Mouse (Mus musculus): ENCODE results near the gene Ahr. TPM values are rescaled to one million over a fixed set of nuclear protein-coding genes. Genes with fewer than 3 reads are reported as not detected.

Ahr gene
- 1.8 and 2.2 TPM in 2 replicates for polyA plus RNA-seq (2014; fragmentation: Nextera tagmentation; extraction: Ambion mirVana)

DNA sequence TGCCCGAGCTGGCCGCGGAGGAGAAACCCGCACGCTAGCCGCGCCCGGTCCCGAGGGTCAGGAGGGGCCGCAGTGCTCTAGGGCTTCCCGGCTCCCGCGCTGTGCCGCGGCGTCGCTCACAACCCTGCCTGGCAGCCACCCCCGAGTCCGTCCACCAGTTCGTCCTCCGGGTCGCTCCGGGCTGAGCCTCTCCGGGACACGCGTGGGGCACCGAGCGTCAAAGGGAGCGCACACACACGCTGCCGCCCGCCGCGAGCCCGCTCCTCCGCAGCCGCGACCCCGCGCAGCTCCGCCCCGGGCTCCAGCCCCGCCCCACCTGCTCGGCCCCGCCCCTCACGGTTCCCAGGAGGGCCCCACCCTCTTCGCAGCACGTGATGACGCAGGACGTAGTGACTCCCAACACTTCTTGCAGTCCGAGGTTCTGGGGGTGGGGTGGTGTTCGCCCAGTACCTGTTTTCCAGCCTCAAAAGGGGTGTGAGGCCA is at the start of gene Ahr:
Gene Ahr, minus strand, starts transcription at position 285 of the 483 bp plus-strand sequence.
- Histone ChIP-seq H3K4me1 (ENCODE audit: control insufficient read depth, insufficient read depth, low read length) (no peaks in the 10 kb centered on the region), H3K9ac (ENCODE audit: low read depth, low read length) (peak within 1 kb of the TSS; percentile 66), H3K36me3 (ENCODE audit: control insufficient read depth, insufficient read depth, low read length) (no peaks in the 10 kb centered on the region), H3K4me2 (peak within 1 kb of the TSS; percentile 100), H3K27me3 (ENCODE audit: control insufficient read depth, insufficient read depth, low read length) (0 out of 2 replicates have a peak, but pooled peaks cover 7% of the 10 kb centered on the region), H3K4me3 (ENCODE audit: low read depth, low read length) (peak within 1 kb of the TSS; percentile 73), H3K9me3 (replicated peaks; ENCODE audit: control insufficient read depth, low read length) (no peaks in the 10 kb centered on the region), H3K27ac (ENCODE audit: low read depth, low read length) (no peak within 1 kb of the TSS)
- WGBS (ENCODE audit: insufficient replicate concordance): under 1% methylated on average over 47 of the region's 52 CpGs
- ATAC-seq (replicated peaks; ENCODE audit: insufficient number of reproducible peaks, low FRiP score, low TSS enrichment): peak; percentile 96

GRCm38 (mm10) chr12:35578826-35579225 is 44.0 kb upstream of the Ahr start:
- H3K27ac ChIP-seq (ENCODE audit: low read depth, low read length): no peak overlapping the region
- H3K4me1 ChIP-seq (ENCODE audit: control insufficient read depth, insufficient read depth, low read length): no peaks in the 10 kb centered on the region
- H3K9me3 ChIP-seq (replicated peaks; ENCODE audit: control insufficient read depth, low read length): no peaks in the 10 kb centered on the region
- H3K4me3 ChIP-seq (ENCODE audit: low read depth, low read length): no peak overlapping the region
- H3K27me3 ChIP-seq (ENCODE audit: control insufficient read depth, insufficient read depth, low read length): no peaks in the 10 kb centered on the region
- ATAC-seq (replicated peaks; ENCODE audit: insufficient number of reproducible peaks, low FRiP score, low TSS enrichment): no peak
- no peak overlapping the region for H3K9ac ChIP-seq (ENCODE audit: low read depth, low read length)
- no peak overlapping the region for H3K4me2 ChIP-seq
- WGBS (ENCODE audit: insufficient replicate concordance): 74% methylated on average over 4 of the region's 4 CpGs
- H3K36me3 ChIP-seq (ENCODE audit: control insufficient read depth, insufficient read depth, low read length): no peaks in the 10 kb centered on the region

DNA sequence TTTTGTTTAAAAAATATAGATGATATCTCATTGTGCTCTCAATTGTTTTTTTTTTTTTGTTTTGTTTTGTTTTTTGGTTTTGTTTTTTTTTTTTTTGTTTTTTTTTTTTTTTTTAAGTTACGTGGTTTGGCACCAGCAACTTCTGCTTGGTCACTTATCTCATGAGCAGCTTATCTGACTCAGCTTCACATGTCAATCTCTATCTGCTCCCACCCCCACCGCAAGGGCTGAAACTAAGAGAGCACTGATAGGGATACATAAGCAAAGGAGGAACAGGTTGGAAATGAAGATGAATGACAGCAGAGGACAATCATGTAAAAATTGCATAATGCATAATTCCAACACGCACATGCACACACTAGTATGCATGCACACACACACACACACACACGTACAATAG is 41.3 kb upstream of the Ahr start:
- WGBS (ENCODE audit: insufficient replicate concordance): 55% methylated on average over 4 of the region's 4 CpGs

DNA sequence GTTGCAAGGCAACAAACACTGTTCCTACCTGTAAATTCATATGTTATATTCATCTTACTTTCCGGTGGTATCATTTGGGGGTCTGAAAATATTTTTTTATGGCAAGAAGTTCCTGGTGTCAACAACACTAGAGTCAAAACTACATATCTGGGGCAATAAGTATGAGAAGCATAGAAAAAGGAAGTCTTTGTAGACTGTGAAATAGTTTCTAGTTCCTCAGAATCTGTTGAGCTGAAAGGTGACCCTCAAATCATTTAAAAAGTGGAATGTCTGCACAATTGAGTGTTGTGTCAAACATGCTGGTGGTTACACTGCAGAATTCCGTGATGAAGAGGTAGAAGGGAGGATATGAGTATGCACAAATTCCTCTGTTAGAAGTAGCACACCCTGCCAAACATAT is 38.9 kb upstream of the Ahr start:
- Histone ChIP-seq H3K4me2 (no peak overlapping the region), H3K36me3 (ENCODE audit: control insufficient read depth, insufficient read depth, low read length) (no peaks in the 10 kb centered on the region), H3K4me3 (ENCODE audit: low read depth, low read length) (no peak overlapping the region), H3K27me3 (ENCODE audit: control insufficient read depth, insufficient read depth, low read length) (no peaks in the 10 kb centered on the region), H3K9ac (ENCODE audit: low read depth, low read length) (no peak overlapping the region), H3K4me1 (ENCODE audit: control insufficient read depth, insufficient read depth, low read length) (no peaks in the 10 kb centered on the region), H3K27ac (ENCODE audit: low read depth, low read length) (no peak overlapping the region), H3K9me3 (replicated peaks; ENCODE audit: control insufficient read depth, low read length) (no peaks in the 10 kb centered on the region)
- ATAC-seq (replicated peaks; ENCODE audit: insufficient number of reproducible peaks, low FRiP score, low TSS enrichment): no peak
- 72% methylated on average over 2 of the region's 2 CpGs for WGBS (ENCODE audit: insufficient replicate concordance)

More for the DNA sequence above, 41.3 kb upstream of the Ahr start:
- H3K4me3 ChIP-seq (ENCODE audit: low read depth, low read length): no peak overlapping the region
- H3K27me3 ChIP-seq (ENCODE audit: control insufficient read depth, insufficient read depth, low read length): no peaks in the 10 kb centered on the region
- ATAC-seq (replicated peaks; ENCODE audit: insufficient number of reproducible peaks, low FRiP score, low TSS enrichment): no peak
- H3K9me3 ChIP-seq (replicated peaks; ENCODE audit: control insufficient read depth, low read length): no peaks in the 10 kb centered on the region
- H3K4me2 ChIP-seq: no peak overlapping the region
- no peaks in the 10 kb centered on the region for H3K4me1 ChIP-seq (ENCODE audit: control insufficient read depth, insufficient read depth, low read length)
- H3K9ac ChIP-seq (ENCODE audit: low read depth, low read length): no peak overlapping the region
- H3K27ac ChIP-seq (ENCODE audit: low read depth, low read length): no peak overlapping the region
- no peaks in the 10 kb centered on the region for H3K36me3 ChIP-seq (ENCODE audit: control insufficient read depth, insufficient read depth, low read length)

GRCm38 (mm10) chr12:35562826-35563225 is 28.0 kb upstream of the Ahr start:
- H3K4me2 ChIP-seq: no peak overlapping the region
- ATAC-seq (replicated peaks; ENCODE audit: insufficient number of reproducible peaks, low FRiP score, low TSS enrichment): no peak
- no peaks in the 10 kb centered on the region for H3K36me3 ChIP-seq (ENCODE audit: control insufficient read depth, insufficient read depth, low read length)
- no peak overlapping the region for H3K27ac ChIP-seq (ENCODE audit: low read depth, low read length)
- 64% methylated on average over 3 of the region's 3 CpGs for WGBS (ENCODE audit: insufficient replicate concordance)
- H3K4me3 ChIP-seq (ENCODE audit: low read depth, low read length): no peak overlapping the region
- no peaks in the 10 kb centered on the region for H3K4me1 ChIP-seq (ENCODE audit: control insufficient read depth, insufficient read depth, low read length)
- H3K9ac ChIP-seq (ENCODE audit: low read depth, low read length): no peak overlapping the region
- H3K27me3 ChIP-seq (ENCODE audit: control insufficient read depth, insufficient read depth, low read length): no peaks in the 10 kb centered on the region
- no peaks in the 10 kb centered on the region for H3K9me3 ChIP-seq (replicated peaks; ENCODE audit: control insufficient read depth, low read length)

DNA sequence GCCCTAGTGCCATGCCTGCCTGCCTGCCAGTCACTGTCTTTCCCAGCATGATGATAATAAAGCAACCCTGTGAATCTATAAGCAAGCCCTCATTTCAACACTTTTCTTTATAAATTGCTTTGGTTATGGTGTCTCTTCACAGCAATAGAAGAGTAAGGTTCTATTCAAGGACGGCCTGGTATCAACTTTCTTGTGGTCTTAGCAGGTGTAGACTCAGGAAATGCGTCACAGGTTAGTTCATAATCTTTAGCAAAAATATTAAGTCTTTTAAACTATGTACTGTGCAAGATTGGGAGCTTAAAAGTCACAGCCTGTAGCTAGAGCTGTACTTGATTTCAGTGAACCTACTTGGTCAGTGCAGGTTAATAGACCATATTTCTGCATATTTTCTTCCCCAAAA is 24.0 kb upstream of the Ahr start:
- Histone ChIP-seq H3K4me1 (ENCODE audit: control insufficient read depth, insufficient read depth, low read length) (no peaks in the 10 kb centered on the region), H3K4me2 (no peak overlapping the region), H3K27ac (ENCODE audit: low read depth, low read length) (no peak overlapping the region), H3K36me3 (ENCODE audit: control insufficient read depth, insufficient read depth, low read length) (no peaks in the 10 kb centered on the region), H3K27me3 (ENCODE audit: control insufficient read depth, insufficient read depth, low read length) (no peaks in the 10 kb centered on the region), H3K9me3 (replicated peaks; ENCODE audit: control insufficient read depth, low read length) (no peaks in the 10 kb centered on the region), H3K9ac (ENCODE audit: low read depth, low read length) (no peak overlapping the region), H3K4me3 (ENCODE audit: low read depth, low read length) (no peak overlapping the region)
- ATAC-seq (replicated peaks; ENCODE audit: insufficient number of reproducible peaks, low FRiP score, low TSS enrichment): no peak
- 76% methylated on average over 2 of the region's 2 CpGs for WGBS (ENCODE audit: insufficient replicate concordance)

- no peaks in the 10 kb centered on the region for H3K4me1 ChIP-seq (ENCODE audit: control insufficient read depth, insufficient read depth, low read length)
- no peaks in the 10 kb centered on the region for H3K36me3 ChIP-seq (ENCODE audit: control insufficient read depth, insufficient read depth, low read length)
- no peak overlapping the region for H3K4me3 ChIP-seq (ENCODE audit: low read depth, low read length)
- no peaks in the 10 kb centered on the region for H3K27me3 ChIP-seq (ENCODE audit: control insufficient read depth, insufficient read depth, low read length)
- 60% methylated on average over 6 of the region's 6 CpGs for WGBS (ENCODE audit: insufficient replicate concordance)
- H3K4me2 ChIP-seq: no peak overlapping the region
- no peak for ATAC-seq (replicated peaks; ENCODE audit: insufficient number of reproducible peaks, low FRiP score, low TSS enrichment)
- H3K9me3 ChIP-seq (replicated peaks; ENCODE audit: control insufficient read depth, low read length): no peaks in the 10 kb centered on the region
- H3K9ac ChIP-seq (ENCODE audit: low read depth, low read length): no peak overlapping the region
- H3K27ac ChIP-seq (ENCODE audit: low read depth, low read length): no peak overlapping the region
Observed at GRCm38 (mm10) chr12:35555925-35556324, 21.1 kb upstream of the Ahr start.

DNA sequence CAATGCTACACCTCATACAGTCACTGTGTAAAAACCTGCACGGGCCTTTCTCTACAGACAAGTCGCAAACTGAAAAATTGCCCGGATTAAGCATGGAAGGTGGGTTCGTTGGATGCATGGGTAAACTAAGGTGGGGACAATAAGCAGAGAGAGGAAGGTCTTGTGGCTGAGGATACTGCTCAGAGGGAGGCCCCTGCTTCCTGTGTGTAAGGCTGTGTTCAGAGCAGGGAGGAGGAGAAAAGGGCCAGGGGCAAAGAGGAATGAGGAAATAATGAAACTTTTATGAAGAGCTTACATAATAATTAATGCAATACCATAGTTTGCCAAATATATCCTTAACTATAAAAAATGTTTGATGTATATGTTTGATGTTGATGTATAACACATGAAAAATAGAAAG is 19.5 kb upstream of the Ahr start:
- H3K36me3 ChIP-seq (ENCODE audit: control insufficient read depth, insufficient read depth, low read length): no peaks in the 10 kb centered on the region
- WGBS (ENCODE audit: insufficient replicate concordance): 82% methylated on average over 4 of the region's 4 CpGs

DNA sequence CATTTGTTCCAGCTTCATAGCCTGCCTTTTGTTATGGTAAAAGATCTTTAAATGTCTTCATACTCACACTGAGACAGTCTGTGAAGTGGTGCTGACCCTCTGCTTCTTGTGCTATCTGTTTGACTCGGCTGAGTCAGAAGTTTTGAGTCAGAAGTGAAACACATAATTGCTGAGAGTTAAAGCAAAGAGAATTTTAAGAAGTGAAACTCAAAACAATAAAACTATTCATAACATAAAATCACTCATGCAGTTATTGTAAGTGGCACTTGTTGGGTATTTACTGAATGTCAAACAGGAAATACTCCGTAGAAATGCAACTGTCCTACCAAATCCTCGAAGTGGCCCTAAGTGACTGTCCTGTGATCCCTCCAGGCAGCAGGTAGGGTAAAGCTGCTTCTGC is 18.3 kb upstream of the Ahr start:
- 60% methylated on average over 3 of the region's 3 CpGs for WGBS (ENCODE audit: insufficient replicate concordance)
- Histone ChIP-seq H3K27ac (ENCODE audit: low read depth, low read length) (no peak overlapping the region), H3K9ac (ENCODE audit: low read depth, low read length) (no peak overlapping the region), H3K4me3 (ENCODE audit: low read depth, low read length) (no peak overlapping the region), H3K27me3 (ENCODE audit: control insufficient read depth, insufficient read depth, low read length) (no peaks in the 10 kb centered on the region), H3K36me3 (ENCODE audit: control insufficient read depth, insufficient read depth, low read length) (no peaks in the 10 kb centered on the region), H3K9me3 (replicated peaks; ENCODE audit: control insufficient read depth, low read length) (no peaks in the 10 kb centered on the region), H3K4me2 (no peak overlapping the region), H3K4me1 (ENCODE audit: control insufficient read depth, insufficient read depth, low read length) (no peaks in the 10 kb centered on the region)
- ATAC-seq (replicated peaks; ENCODE audit: insufficient number of reproducible peaks, low FRiP score, low TSS enrichment): no peak

More for the DNA sequence above, 19.5 kb upstream of the Ahr start:
- Histone ChIP-seq H3K27ac (ENCODE audit: low read depth, low read length) (no peak overlapping the region), H3K4me2 (no peak overlapping the region), H3K9ac (ENCODE audit: low read depth, low read length) (no peak overlapping the region), H3K4me3 (ENCODE audit: low read depth, low read length) (no peak overlapping the region), H3K27me3 (ENCODE audit: control insufficient read depth, insufficient read depth, low read length) (no peaks in the 10 kb centered on the region), H3K4me1 (ENCODE audit: control insufficient read depth, insufficient read depth, low read length) (no peaks in the 10 kb centered on the region), H3K9me3 (replicated peaks; ENCODE audit: control insufficient read depth, low read length) (no peaks in the 10 kb centered on the region)
- ATAC-seq (replicated peaks; ENCODE audit: insufficient number of reproducible peaks, low FRiP score, low TSS enrichment): no peak
